Mouse (Mus musculus) neural tube, embryonic 14.5 days (tissue): Measurements from ENCODE around the gene Dok3. TPM values are rescaled to one million over a fixed set of nuclear protein-coding genes. Genes with fewer than 3 reads are reported as not detected.

Source experiments
- ATAC-seq: fragments of 200-750 bp; cut with Nextera tagmentation; 2 replicates; pipeline ENCODE4 v1.8.0; 2017; ENCODE audit warnings: low read depth, mild to moderate bottlenecking, moderate TSS enrichment, moderate library complexity
- H3K27ac ChIP-seq: fragments of 300-500 bp; sonication (generic); 2 replicates; pipeline ENCODE4 v1.5.1; 2014; ENCODE audit warnings: low read depth, mild to moderate bottlenecking, control low read depth, low read length, moderate library complexity, mixed read lengths
- H3K27me3 ChIP-seq: fragments of 300-500 bp; sonication (generic); 2 replicates; pipeline ENCODE4 v1.6.1; 2014; ENCODE audit warnings: low read length; ENCODE audit not compliant: control insufficient read depth, insufficient read depth
- H3K36me3 ChIP-seq: fragments of 300-500 bp; sonication (generic); 2 replicates; pipeline ENCODE4 v1.6.1; 2014; ENCODE audit warnings: low read length, mixed read lengths; ENCODE audit not compliant: control insufficient read depth, insufficient read depth
- H3K4me1 ChIP-seq: fragments of 300-500 bp; sonication (generic); 2 replicates; pipeline ENCODE4 v1.6.1; 2014; ENCODE audit warnings: low read length; ENCODE audit not compliant: control insufficient read depth, insufficient read depth
- H3K4me2 ChIP-seq: fragments of 300-500 bp; sonication (generic); 2 replicates; pipeline ENCODE4 v1.6.1; 2014; ENCODE audit warnings: mild to moderate bottlenecking, low read depth, low read length, control low read depth
- H3K4me3 ChIP-seq: fragments of 300-500 bp; sonication (generic); 2 replicates; pipeline ENCODE4 v1.5.1; 2014; ENCODE audit warnings: low read depth, low read length, control low read depth, mixed read lengths
- H3K9ac ChIP-seq: fragments of 300-500 bp; sonication (generic); replicated peaks from 2 replicates; pipeline ENCODE4 v1.6.1; 2014; ENCODE audit warnings: low read depth, mild to moderate bottlenecking, control low read depth, low read length, mixed read lengths
- H3K9me3 ChIP-seq: fragments of 300-500 bp; sonication (generic); 2 replicates; pipeline ENCODE4 v1.6.1; 2016; ENCODE audit warnings: low read length; ENCODE audit not compliant: control insufficient read depth
- WGBS: fragments of 180-500 bp; shearing (Covaris S2); extraction: QIAGEN DNeasy Blood & Tissue Kit; methylation state at CpG from one replicate; pipeline ENCODE4 v1.1.7; 2014; 5-methylcytosine and 5-hydroxymethylcytosine counted together
- polyA plus RNA-seq: library from polyadenylated mRNA; unstranded; fragments of >200 nt; fragmentation: Nextera tagmentation; extraction: Ambion mirVana; gene quantifications from 2 replicates; pipeline ENCODE4 v1.2.1, GENCODE M21; 2014

Dok3 gene
- polyA plus RNA-seq, 1 experiment from 2014 or later: 4.2 TPM

DNA sequence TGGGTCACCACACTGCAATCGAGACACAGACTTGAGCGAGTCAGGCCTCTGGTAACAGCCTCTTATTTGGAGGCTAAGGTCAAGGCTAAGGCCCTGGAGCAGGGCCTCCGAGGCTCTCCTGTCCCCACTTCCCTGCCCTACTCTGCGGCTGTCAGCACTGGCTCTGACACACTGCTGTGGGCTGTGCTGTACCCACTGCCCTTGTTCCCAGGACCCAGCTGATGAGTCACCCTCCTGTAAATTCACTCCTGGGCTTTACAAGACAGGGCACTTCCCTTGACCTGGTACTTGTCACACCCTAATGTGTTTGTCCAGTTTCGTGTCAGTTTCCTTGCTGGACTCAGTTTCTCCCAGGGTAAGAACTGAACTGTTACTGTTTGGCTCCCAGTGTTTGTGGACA is 19.3 kb upstream of the Dok3 start:
- ATAC-seq: no peak
- Histone ChIP-seq H3K4me3 (no peak overlapping the region), H3K4me2 (no peak overlapping the region), H3K27me3 (no peaks in the 10 kb centered on the region), H3K9me3 (no peaks in the 10 kb centered on the region), H3K4me1 (no peaks in the 10 kb centered on the region), H3K36me3 (peaks cover 59% of the 10 kb centered on the region), H3K27ac (no peak overlapping the region), H3K9ac (no peak overlapping the region)
- 94% methylated on average over 5 of the region's 5 CpGs for WGBS

DNA sequence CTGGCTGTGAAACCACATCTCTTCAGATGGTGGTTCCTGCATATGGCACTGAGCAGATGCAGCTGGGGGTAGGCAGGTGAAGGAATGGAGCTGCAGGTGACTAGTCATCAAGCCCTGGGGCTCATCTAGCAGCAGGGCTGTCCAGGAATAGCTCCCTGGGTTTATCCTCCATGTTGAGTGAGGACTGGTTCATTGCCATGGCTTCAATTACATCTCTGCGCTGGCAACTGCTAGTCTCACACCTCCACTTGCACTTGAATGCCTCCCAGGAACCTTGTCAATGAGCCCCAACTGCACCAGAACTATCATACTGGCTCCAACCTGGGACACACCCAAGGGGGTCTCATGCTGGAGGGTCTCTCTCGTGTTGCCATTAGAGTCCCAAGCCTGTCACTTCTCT is 18.8 kb upstream of the Dok3 start:
- H3K9me3 ChIP-seq: no peaks in the 10 kb centered on the region
- no peak overlapping the region for H3K4me2 ChIP-seq
- H3K4me3 ChIP-seq: no peak overlapping the region
- no peak overlapping the region for H3K9ac ChIP-seq
- no peak for ATAC-seq
- no peaks in the 10 kb centered on the region for H3K27me3 ChIP-seq
- H3K27ac ChIP-seq: no peak overlapping the region
- H3K36me3 ChIP-seq: peaks cover 59% of the 10 kb centered on the region
- H3K4me1 ChIP-seq: no peaks in the 10 kb centered on the region
- 95% methylated on average over 2 of the region's 2 CpGs for WGBS

DNA sequence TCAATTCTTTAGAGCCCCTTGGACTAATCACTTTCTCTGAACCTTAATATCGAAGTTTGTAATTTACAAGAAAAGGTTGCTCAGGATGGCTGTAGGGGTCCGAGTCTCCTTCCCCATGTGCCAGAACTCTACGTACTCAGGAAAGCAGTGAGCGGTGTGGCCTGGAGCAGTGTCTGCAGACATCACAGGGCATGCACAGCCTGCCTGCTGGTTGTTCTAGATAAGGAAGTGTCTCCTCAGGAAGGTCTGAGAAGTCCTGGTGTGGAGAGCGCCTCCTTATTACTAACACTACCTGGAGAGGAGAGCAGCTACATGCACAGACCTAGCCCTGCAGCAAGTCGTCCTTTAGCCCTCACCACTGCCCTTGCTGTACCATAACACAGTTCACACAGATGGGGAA is 15.7 kb upstream of the Dok3 start:
- no peak overlapping the region for H3K4me2 ChIP-seq
- no peak overlapping the region for H3K9ac ChIP-seq
- no peaks in the 10 kb centered on the region for H3K9me3 ChIP-seq
- H3K36me3 ChIP-seq: peaks cover 80% of the 10 kb centered on the region
- WGBS: 92% methylated on average over 6 of the region's 6 CpGs
- H3K27ac ChIP-seq: no peak overlapping the region
- H3K4me1 ChIP-seq: no peaks in the 10 kb centered on the region
- ATAC-seq: no peak
- no peaks in the 10 kb centered on the region for H3K27me3 ChIP-seq
- no peak overlapping the region for H3K4me3 ChIP-seq

- H3K27me3 ChIP-seq: no peaks in the 10 kb centered on the region
- H3K36me3 ChIP-seq: peaks cover 81% of the 10 kb centered on the region
- 92% methylated on average over 8 of the region's 8 CpGs for WGBS
- ATAC-seq: no peak
- no peak overlapping the region for H3K4me3 ChIP-seq
- H3K9ac ChIP-seq: no peak overlapping the region
- no peaks in the 10 kb centered on the region for H3K9me3 ChIP-seq
- no peaks in the 10 kb centered on the region for H3K4me1 ChIP-seq
- no peak overlapping the region for H3K4me2 ChIP-seq
- no peak overlapping the region for H3K27ac ChIP-seq
Measured at GRCm38 (mm10) chr13:55543447-55543846, 14.4 kb upstream of the Dok3 start.

DNA sequence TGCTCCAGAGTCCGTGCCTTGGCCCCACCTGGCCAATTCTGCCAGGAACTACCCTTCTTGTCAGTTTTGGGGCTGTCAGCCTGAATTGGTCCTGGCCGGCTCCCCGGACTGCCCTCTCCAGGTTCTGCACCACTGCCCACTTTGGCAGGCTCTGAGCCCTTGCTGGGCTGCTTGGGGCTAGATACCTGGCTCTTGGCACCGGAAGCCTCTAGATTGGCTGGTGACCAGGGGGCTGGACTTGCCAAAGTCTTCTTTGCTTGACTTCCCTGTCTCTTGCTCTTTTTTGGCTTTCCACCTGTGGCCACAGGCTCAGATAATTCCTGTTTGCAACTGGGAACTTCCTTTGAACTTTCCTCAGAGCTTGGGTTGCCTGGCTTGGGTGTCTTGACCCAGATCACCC is 13.8 kb upstream of the Dok3 start:
- Histone ChIP-seq H3K27me3 (no peaks in the 10 kb centered on the region), H3K4me2 (no peak overlapping the region), H3K4me3 (no peak overlapping the region), H3K4me1 (no peaks in the 10 kb centered on the region), H3K9ac (no peak overlapping the region), H3K27ac (no peak overlapping the region), H3K9me3 (no peaks in the 10 kb centered on the region), H3K36me3 (peaks cover 81% of the 10 kb centered on the region)
- 94% methylated on average over 4 of the region's 4 CpGs for WGBS
- no peak for ATAC-seq

DNA sequence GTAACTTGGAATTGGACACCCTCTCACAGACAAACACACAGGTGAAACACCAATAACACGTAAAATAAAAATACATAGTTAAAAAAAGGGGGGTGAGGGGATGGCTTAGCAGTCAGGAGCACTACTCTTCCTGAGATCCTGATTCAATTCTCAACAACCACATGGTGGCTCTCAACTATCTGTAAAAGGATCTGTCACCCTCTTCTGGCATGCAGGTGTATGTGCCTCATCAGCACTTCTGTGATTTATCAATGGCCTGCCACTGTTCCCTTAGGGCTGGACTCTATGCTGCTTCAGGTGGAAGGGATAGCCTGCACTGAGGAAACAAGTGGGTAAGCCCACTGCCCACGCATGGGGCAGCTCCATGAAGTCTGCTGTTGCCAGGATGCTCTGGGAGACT is 11.8 kb upstream of the Dok3 start:
- Histone ChIP-seq H3K4me1 (no peaks in the 10 kb centered on the region), H3K27ac (no peak overlapping the region), H3K27me3 (no peaks in the 10 kb centered on the region), H3K9ac (no peak overlapping the region), H3K4me3 (no peak overlapping the region), H3K36me3 (peaks cover 71% of the 10 kb centered on the region), H3K9me3 (no peaks in the 10 kb centered on the region), H3K4me2 (no peak overlapping the region)
- WGBS: 87% methylated on average over 2 of the region's 2 CpGs
- ATAC-seq: no peak

DNA sequence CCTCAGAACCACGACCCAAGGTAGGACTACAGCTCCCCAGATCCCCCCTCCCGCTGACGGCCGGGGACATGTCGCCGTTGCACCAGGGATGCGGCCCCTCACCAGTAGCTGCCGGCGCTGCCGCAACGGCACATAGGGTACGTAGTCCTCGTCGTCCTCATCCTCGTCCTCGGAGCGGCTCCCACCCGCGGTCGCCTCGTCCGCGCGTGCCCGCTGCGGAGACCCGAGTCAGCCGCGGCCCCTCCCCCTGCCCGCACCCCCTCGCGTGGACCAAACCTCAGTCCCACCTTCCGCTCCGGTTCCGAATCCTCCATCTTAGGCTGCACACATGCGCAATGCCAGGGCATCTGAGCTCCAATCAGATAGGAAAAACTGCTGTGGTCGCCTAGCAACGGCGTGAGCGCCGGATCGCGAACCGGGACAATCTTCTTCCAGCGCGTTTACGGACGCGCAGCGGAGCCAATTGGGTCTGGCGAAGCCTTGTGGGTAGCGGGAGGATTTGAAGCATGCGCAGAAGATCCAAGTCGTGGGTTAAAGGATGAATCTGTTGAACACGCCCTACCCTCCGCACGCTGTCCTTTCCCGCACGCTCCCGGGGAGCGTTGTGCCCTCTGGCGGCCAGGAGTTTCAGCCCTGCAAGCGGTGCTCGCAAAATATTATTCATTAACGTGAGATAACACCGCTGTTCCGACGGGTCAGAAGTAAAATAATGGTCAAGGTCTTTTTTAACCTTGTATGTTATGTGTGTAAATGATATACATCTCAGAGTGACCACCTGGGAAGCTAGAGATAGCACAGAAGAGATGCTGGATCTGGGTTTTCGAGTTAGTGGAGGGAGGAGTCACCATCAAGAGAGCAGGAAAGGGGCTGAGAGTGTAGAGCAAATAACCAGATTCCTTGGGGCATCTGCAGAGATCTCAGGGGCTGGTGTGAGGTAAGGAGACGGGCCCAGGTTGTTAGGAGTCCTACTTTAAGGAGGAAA is 7.4 kb upstream of the Dok3 start, which contains the start of gene Ddx41:
Gene Ddx41, minus strand, starts transcription at position 465 of the 982 bp plus-strand sequence.
- H3K27me3 ChIP-seq: no peaks in the 10 kb centered on the region
- H3K27ac ChIP-seq: peak within 1 kb of the TSS; percentile 75
- H3K36me3 ChIP-seq: peaks cover 46% of the 10 kb centered on the region
- peaks cover 9% of the 10 kb centered on the region for H3K4me1 ChIP-seq
- 1% methylated on average over 64 of the region's 70 CpGs for WGBS
- H3K9ac ChIP-seq: peak within 1 kb of the TSS; percentile 80
- H3K9me3 ChIP-seq: no peaks in the 10 kb centered on the region
- peak within 1 kb of the TSS; percentile 78 for H3K4me3 ChIP-seq
- peak; percentile 98 for ATAC-seq
- H3K4me2 ChIP-seq: peak within 1 kb of the TSS; percentile 89

GRCm38 (mm10) chr13:55535796-55536193 is 6.7 kb upstream of the Dok3 start:
- no peak; the same call in none of the 2 replicates for ATAC-seq
- peak overlapping the region; percentile 75 for H3K27ac ChIP-seq
- peaks cover 9% of the 10 kb centered on the region for H3K4me1 ChIP-seq
- WGBS: 16% methylated on average over 17 of the region's 17 CpGs
- H3K4me2 ChIP-seq: peak overlapping the region; percentile 89
- H3K36me3 ChIP-seq: peaks cover 44% of the 10 kb centered on the region
- H3K9ac ChIP-seq: peak overlapping the region; percentile 80
- H3K9me3 ChIP-seq: no peaks in the 10 kb centered on the region
- H3K27me3 ChIP-seq: no peaks in the 10 kb centered on the region
- H3K4me3 ChIP-seq: peak overlapping the region; percentile 78

GRCm38 (mm10) chr13:55535191-55535590 is 6.1 kb upstream of the Dok3 start:
- Histone ChIP-seq H3K36me3 (peaks cover 44% of the 10 kb centered on the region), H3K27ac (no peak overlapping the region), H3K4me1 (peaks cover 9% of the 10 kb centered on the region), H3K4me3 (peak overlapping the region; percentile 78), H3K9me3 (no peaks in the 10 kb centered on the region), H3K27me3 (no peaks in the 10 kb centered on the region), H3K4me2 (peak overlapping the region; percentile 89), H3K9ac (peak overlapping the region; percentile 80; the same call in 1 of the 2 replicates)
- no peak for ATAC-seq
- WGBS: 95% methylated on average over 15 of the region's 15 CpGs
